ENCODE assay signal across 8 mouse cellular contexts in the genomic region with DNA sequence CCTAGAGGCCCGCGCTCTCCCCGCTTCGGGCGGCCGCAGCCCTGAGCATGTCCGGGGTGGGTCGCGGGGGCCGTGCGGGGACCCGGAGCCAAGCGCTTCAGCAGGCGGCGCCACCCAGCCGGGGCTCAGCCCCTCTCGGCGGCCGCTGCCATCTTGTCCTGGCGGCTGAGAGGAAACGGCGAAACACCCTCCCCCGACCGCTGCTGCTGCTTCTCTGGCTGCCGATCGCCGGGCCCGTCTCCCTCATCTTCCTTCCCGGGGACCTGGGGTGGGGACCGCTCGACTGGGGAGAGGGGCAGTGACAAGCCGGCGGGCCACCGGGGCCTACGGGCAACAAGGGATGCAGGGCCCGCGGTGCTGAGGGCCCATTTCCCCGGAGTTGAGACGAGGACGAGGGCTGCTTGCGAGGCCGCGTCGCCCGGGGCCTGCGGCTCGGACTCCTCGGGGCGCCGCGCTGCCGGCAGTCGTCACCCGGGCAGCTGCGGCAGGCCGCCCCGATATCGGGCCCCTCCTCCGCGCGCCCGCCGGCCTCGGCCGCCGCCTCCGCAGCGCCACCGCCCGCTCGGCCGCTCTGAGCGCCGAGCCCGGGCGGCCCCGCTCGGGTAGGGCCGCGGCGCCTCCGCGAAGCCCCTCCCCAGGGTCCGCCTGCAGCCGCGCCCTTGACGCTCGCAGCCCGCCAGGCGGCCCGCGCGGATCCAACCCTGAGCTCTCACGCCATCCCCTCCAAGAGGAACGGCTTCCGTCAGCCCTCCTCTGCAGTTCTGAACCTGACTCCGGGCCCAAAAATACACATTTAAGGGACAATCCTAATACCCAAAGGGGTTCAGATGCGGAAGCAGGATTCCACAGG. TPM values are rescaled to one million over a fixed set of nuclear protein-coding genes. Genes with fewer than 3 reads are reported as not detected.
A peak's percentile ranks its signal among the peaks of the same experiment; 100 is the strongest.
DNase-seq lines count a peak whose midpoint lies in the region; ATAC-seq lines count a peak whose summit lies in the region.

Gene Hipk3 (minus strand): TSS at position 496 of the 850 bp plus-strand sequence.

- no peaks in the 10 kb centered on the region for H3K27me3 ChIP-seq in intestine, embryonic 14.5 days (replicated peaks; ENCODE audit: control insufficient read depth, insufficient read depth, low read length)

- H3K9me3 ChIP-seq in intestine, embryonic 14.5 days (ENCODE audit: control insufficient read depth, low read length) = no peaks in the 10 kb centered on the region

- ATAC-seq in intestine, embryonic 14.5 days (replicated peaks; ENCODE audit: low FRiP score, low TSS enrichment, low read depth) = peak; percentile 92

- H3K4me2 ChIP-seq in intestine, embryonic 14.5 days (ENCODE audit: low read length) = peak within 1 kb of the TSS; percentile 71

- peak; percentile 74 for DNase-seq in adipocyte (ENCODE audit: low spot score)
- peak; percentile 83 for DNase-seq in embryo, embryonic 10 days (ENCODE audit: low spot score)
- peak; percentile 88 for DNase-seq in gastrocnemius, postnatal 14 days
- DNase-seq in intestine, embryonic 14.5 days (ENCODE audit: low spot score) = peak; percentile 92
- DNase-seq in left cerebral cortex, postnatal 14 days (ENCODE audit: low spot score in 2 of 2) = peak; percentile 66 to 78
- peak; percentile 85 for DNase-seq in mesoderm, embryonic 11.5 days (ENCODE audit: low read depth, low spot score)
- DNase-seq in right cerebral cortex, postnatal 36 days (ENCODE audit: low spot score in 2 of 2) = peak; percentile 67 to 72
- peak; percentile 81 for DNase-seq in yolk sac, embryonic 10.5 days (ENCODE audit: low spot score)

- intact Hi-C loops in gastrocnemius, postnatal 14 days (cut with DNase I; ENCODE audit: low total_unique reads) = loop anchor here (10.0 kb wide), 2 partner anchors 49 to 91 kb away; no protein-coding TSS in a partner anchor
- intact Hi-C loops in left cerebral cortex, postnatal 14 days (cut with DNase I) = loop anchor here (5.0 kb wide), 3 partner anchors 47 to 93 kb away; no protein-coding TSS in a partner anchor

- no peaks in the 10 kb centered on the region for H3K36me3 ChIP-seq in intestine, embryonic 14.5 days (ENCODE audit: control insufficient read depth, insufficient read depth, low read length)

- peak within 1 kb of the TSS; percentile 99 for H3K9ac ChIP-seq in intestine, embryonic 14.5 days (ENCODE audit: low read length)

- peak within 1 kb of the TSS; percentile 100 for H3K27ac ChIP-seq in intestine, embryonic 14.5 days (ENCODE audit: low read depth)

- under 1% methylated on average over 73 of the region's 98 CpGs for WGBS in intestine, embryonic 14.5 days

- peaks cover 39% of the 10 kb centered on the region for H3K4me1 ChIP-seq in intestine, embryonic 14.5 days (replicated peaks; ENCODE audit: control insufficient read depth, insufficient read depth, low read length)

- peak within 1 kb of the TSS; percentile 96 for H3K4me3 ChIP-seq in intestine, embryonic 14.5 days (ENCODE audit: low read depth, low read length)

RNA-seq across cellular contexts. Expression of gene Hipk3, which starts in this region (rescaled TPM):
- total RNA-seq in gastrocnemius, postnatal 14 days (2021) = 100 to 1,000 TPM; 142 to 158 TPM
- 22.5 and 22.8 TPM in 2 replicates for polyA plus RNA-seq in intestine, embryonic 14.5 days (2014; fragmentation: Nextera tagmentation; extraction: Ambion mirVana)
- 10 to 100 TPM; 65.4 to 68.8 TPM for total RNA-seq in left cerebral cortex, postnatal 14 days (2021)

Comparison
In these comparisons a context has a peak if more than half of its experiments do, and no peak if none do; other contexts are left out.
1. Peak in every context shown above with its lines: DNase-seq, ATAC-seq, H3K4me3 ChIP-seq and H3K27ac ChIP-seq.